Mouse (Mus musculus): ENCODE data around the gene Tbc1d22a. TPM values are rescaled to one million over a fixed set of nuclear protein-coding genes. Genes with fewer than 3 reads are reported as not detected.

Tbc1d22a gene
- polyA plus RNA-seq, 1 experiment from 2014 or later = 9.5 TPM

DNA sequence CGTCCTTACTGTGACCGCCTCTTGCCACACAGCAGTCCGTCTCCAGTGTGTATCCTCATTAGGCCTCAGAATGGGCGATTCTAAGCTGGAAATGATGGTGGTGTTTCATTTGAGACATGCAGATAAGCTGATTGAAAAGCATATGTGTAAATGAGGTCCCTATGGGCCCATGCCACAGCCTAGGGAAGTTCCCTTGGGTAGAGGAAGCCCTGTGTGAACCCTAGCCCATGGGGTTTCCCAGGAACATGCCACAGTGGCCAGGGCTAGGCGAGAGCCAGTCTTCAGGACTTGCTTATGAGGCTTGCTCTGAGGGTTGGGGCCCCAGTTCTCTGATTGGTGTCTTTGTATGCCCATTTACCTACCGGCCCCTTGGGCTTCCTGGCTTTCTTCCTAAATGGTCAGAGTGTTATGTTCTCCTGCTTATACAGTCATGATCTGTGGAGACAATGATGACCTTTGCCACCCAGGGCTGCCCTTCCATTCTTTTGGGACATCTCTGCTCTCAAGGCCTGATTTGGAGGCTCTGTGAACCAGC lies 161.7 kb downstream of the Tbc1d22a start:
- 89% methylated on average over 6 of the region's 6 CpGs for WGBS
- no peak overlapping the region for H3K4me3 ChIP-seq
- no peak overlapping the region for H3K27ac ChIP-seq
- no peaks in the 10 kb centered on the region for H3K9me3 ChIP-seq
- no peaks in the 10 kb centered on the region for H3K4me1 ChIP-seq
- H3K36me3 ChIP-seq = no peaks in the 10 kb centered on the region
- H3K27me3 ChIP-seq (ENCODE audit: insufficient read depth, poor library complexity, severe bottlenecking) = peaks cover 4% of the 10 kb centered on the region; the same call in 1 of the 2 replicates
- DNase-seq (ENCODE audit: low spot score) = no peak

- WGBS = 82% methylated on average over 5 of the region's 5 CpGs
- no peaks in the 10 kb centered on the region for H3K9me3 ChIP-seq
Observed at GRCm38 (mm10) chr15:86383278-86383677, 169.0 kb downstream of the Tbc1d22a start.

DNA sequence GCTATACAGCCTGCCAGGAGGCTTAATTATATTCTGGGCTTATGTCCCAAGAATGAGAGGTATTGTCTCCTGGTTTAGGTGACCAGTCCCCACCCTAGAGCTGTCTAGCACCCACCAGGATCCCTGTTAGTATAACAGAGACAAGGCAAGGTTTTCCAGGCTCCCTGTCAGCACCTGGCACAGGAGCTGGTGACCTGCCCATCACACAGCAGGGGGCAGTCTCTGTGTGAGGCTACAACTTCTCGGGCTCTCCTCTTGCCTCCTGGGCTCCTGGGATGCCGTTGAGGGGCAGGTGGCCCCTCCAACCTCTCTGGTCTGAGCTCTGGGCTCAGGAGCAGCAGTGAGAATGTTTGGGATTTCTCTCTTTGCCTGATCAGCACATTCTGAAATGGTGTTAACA lies 171.2 kb downstream of the Tbc1d22a start:
- 42% methylated on average over 2 of the region's 2 CpGs for WGBS
- no peaks in the 10 kb centered on the region for H3K4me1 ChIP-seq

More at GRCm38 (mm10) chr15:86383278-86383677, 169.0 kb downstream of the Tbc1d22a start:
- Histone ChIP-seq H3K27me3 (ENCODE audit: insufficient read depth, poor library complexity, severe bottlenecking) (peaks cover 10% of the 10 kb centered on the region), H3K36me3 (no peaks in the 10 kb centered on the region), H3K4me1 (no peaks in the 10 kb centered on the region), H3K4me3 (no peak overlapping the region), H3K27ac (no peak overlapping the region)
- no peak for DNase-seq (ENCODE audit: low spot score)

DNA sequence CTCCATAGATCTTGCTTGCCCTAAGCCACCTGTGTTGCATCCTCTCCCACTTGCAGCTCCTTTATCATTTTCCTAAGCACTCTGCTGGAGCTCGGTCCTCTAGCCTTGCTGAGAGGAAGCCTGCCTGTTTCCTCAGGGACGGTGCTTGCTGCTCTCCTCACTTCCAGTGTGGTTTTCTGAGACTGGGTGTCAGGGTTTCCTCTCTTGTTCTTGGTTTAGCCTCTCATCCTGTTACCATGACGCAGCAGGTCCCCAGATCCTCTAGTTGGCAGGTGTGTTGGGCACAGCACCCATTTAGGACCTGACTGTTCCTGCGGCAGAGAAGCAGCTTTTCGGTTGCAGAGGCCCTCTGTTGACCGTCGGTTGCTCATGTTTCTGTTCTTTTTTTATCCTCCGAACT lies 172.1 kb downstream of the Tbc1d22a start:
- no peaks in the 10 kb centered on the region for H3K9me3 ChIP-seq
- DNase-seq (ENCODE audit: low spot score) = no peak
- H3K36me3 ChIP-seq = no peaks in the 10 kb centered on the region
- H3K4me1 ChIP-seq = no peaks in the 10 kb centered on the region
- WGBS = 85% methylated on average over 8 of the region's 8 CpGs
- peaks cover 12% of the 10 kb centered on the region for H3K27me3 ChIP-seq (ENCODE audit: insufficient read depth, poor library complexity, severe bottlenecking)
- H3K27ac ChIP-seq = no peak overlapping the region
- H3K4me3 ChIP-seq = no peak overlapping the region

More for the DNA sequence above, 171.2 kb downstream of the Tbc1d22a start:
- no peak for DNase-seq (ENCODE audit: low spot score)
- Histone ChIP-seq H3K27me3 (ENCODE audit: insufficient read depth, poor library complexity, severe bottlenecking) (peaks cover 10% of the 10 kb centered on the region), H3K9me3 (no peaks in the 10 kb centered on the region), H3K27ac (no peak overlapping the region), H3K4me3 (no peak overlapping the region), H3K36me3 (no peaks in the 10 kb centered on the region)

DNA sequence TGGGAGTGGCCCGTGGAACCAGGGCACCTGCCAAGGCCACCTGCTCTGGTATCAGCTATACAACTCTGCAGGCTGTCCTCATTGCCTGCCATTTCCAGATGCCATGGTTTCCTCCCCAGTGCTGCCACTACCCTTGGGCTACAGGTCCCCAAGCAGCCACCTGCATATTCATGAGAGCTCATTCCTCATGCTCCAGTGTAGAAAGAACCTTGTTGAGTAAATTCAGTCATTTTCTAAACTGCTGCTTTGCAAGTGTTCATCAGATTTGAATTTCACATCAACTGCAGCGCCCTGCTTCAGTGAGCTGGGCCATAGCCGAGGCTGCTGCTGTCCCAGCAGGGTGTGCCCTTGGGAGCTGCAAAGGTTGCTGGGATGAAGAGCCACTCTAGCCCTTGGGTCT lies 174.3 kb downstream of the Tbc1d22a start:
- Histone ChIP-seq H3K4me1 (no peaks in the 10 kb centered on the region), H3K4me3 (no peak overlapping the region), H3K36me3 (no peaks in the 10 kb centered on the region), H3K9me3 (no peaks in the 10 kb centered on the region), H3K27ac (no peak overlapping the region), H3K27me3 (ENCODE audit: insufficient read depth, poor library complexity, severe bottlenecking) (peaks cover 18% of the 10 kb centered on the region)
- 77% methylated on average over 3 of the region's 3 CpGs for WGBS
- DNase-seq (ENCODE audit: low spot score) = no peak

DNA sequence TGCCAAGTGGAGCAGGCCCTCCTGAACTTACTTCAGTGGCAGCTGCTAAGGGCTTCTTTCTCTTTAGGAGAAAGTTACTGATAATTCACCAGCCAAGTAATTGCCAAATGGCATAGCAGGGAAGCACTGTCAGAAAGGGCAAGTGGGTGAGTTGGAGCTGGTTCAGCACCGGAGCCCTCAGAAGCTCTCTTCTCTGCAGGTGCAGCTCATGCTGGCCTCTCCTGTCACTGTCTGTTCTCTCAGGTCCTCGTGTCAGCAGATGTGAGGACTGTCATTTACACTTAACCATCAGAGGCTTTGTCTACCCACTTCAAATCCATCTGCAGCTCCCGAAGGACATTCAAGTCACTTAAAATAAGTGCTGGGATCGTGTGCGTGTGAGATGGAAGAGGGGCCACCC lies 190.6 kb downstream of the Tbc1d22a start:
- DNase-seq (ENCODE audit: low spot score) = no peak
- Histone ChIP-seq H3K27me3 (ENCODE audit: insufficient read depth, poor library complexity, severe bottlenecking) (peaks cover 77% of the 10 kb centered on the region), H3K36me3 (no peaks in the 10 kb centered on the region), H3K9me3 (no peaks in the 10 kb centered on the region), H3K4me1 (peaks cover 27% of the 10 kb centered on the region), H3K27ac (no peak overlapping the region), H3K4me3 (no peak overlapping the region)
- WGBS = 41% methylated on average over 5 of the region's 5 CpGs

GRCm38 (mm10) chr15:86405527-86405926 lies 191.3 kb downstream of the Tbc1d22a start:
- no peak for DNase-seq (ENCODE audit: low spot score)
- H3K27me3 ChIP-seq (ENCODE audit: insufficient read depth, poor library complexity, severe bottlenecking) = peaks cover 77% of the 10 kb centered on the region
- no peaks in the 10 kb centered on the region for H3K9me3 ChIP-seq

DNA sequence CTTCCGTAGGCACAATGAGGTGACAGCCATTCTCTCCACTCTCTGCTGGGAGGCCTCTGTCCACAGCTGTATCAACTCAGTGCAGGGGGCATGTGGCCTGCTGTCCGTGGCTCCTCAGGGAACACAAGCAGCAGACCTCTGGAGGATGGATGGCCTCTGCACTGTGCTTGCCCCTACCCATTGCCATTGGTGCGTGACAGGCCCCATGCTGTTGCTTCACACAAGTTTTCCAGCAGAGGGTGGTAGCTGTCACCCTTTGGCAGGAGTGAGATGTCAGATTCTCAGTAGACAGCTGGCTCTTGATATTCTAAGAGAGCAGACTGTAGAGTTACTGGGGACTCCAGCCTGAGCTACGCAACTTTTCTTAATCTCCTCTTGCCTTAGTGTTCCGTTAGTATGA lies 195.1 kb downstream of the Tbc1d22a start:
- peaks cover 14% of the 10 kb centered on the region for H3K4me1 ChIP-seq
- DNase-seq (ENCODE audit: low spot score) = no peak
- no peaks in the 10 kb centered on the region for H3K36me3 ChIP-seq
- no peak overlapping the region for H3K27ac ChIP-seq
- 53% methylated on average over 5 of the region's 5 CpGs for WGBS
- no peaks in the 10 kb centered on the region for H3K9me3 ChIP-seq
- H3K4me3 ChIP-seq = no peak overlapping the region
- peaks cover 98% of the 10 kb centered on the region for H3K27me3 ChIP-seq (ENCODE audit: insufficient read depth, poor library complexity, severe bottlenecking)

More at GRCm38 (mm10) chr15:86405527-86405926, 191.3 kb downstream of the Tbc1d22a start:
- Histone ChIP-seq H3K4me1 (peaks cover 25% of the 10 kb centered on the region), H3K36me3 (no peaks in the 10 kb centered on the region), H3K4me3 (no peak overlapping the region), H3K27ac (no peak overlapping the region)
- 30% methylated on average over 4 of the region's 4 CpGs for WGBS

- DNase-seq (ENCODE audit: low spot score) = no peak
- H3K9me3 ChIP-seq = no peaks in the 10 kb centered on the region
- H3K4me3 ChIP-seq = no peak overlapping the region
- WGBS = 73% methylated on average over 5 of the region's 5 CpGs
- H3K27ac ChIP-seq = no peak overlapping the region
- H3K36me3 ChIP-seq = no peaks in the 10 kb centered on the region
- peaks cover 92% of the 10 kb centered on the region for H3K27me3 ChIP-seq (ENCODE audit: insufficient read depth, poor library complexity, severe bottlenecking)
- peaks cover 9% of the 10 kb centered on the region for H3K4me1 ChIP-seq
Observed at GRCm38 (mm10) chr15:86411532-86412080, 197.3 kb downstream of the Tbc1d22a start.

DNA sequence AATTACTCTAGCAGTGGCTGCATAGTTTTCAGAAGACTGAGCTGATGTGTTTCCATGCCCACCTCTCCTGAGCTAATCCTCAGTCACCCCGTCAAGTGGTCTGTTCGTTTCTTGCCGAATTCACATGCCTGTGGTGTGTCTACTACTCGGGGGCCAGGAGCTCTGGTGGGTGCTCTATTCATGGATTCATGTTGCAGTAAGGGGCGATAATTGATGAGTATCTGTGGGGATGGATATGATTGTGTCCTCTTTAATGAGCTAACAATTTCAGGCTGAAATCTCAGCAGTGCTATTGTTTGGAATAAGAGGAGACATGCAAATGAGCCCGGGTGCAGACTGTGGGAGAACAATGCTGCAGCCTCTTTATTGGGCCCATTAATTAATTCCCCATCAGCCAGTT lies 201.7 kb downstream of the Tbc1d22a start:
- Histone ChIP-seq H3K36me3 (no peaks in the 10 kb centered on the region), H3K4me3 (no peak overlapping the region), H3K4me1 (peaks cover 9% of the 10 kb centered on the region), H3K27me3 (ENCODE audit: insufficient read depth, poor library complexity, severe bottlenecking) (peaks cover 94% of the 10 kb centered on the region), H3K9me3 (no peaks in the 10 kb centered on the region), H3K27ac (no peak overlapping the region)
- DNase-seq (ENCODE audit: low spot score) = no peak
- WGBS = 75% methylated on average over 6 of the region's 6 CpGs

DNA sequence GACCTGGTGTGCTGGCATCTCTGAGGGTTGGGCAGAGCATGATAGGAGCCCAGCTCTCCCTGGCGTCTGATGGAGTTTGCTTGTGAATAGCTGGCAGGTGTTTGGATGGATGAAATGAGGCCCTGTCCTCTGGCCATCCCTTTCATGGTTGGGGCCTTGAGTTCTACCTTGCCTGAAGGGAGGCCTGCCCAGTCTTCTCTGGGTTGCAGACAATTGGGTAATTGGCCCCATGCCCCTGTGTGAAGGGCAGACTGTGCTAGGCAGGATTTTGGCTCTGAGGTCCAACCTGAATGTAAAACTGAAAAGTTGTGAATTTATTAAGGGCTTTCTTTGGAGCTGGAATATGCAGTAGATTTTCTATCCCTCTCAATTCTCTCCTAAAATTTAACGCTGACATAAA lies 204.2 kb downstream of the Tbc1d22a start:
- no peak overlapping the region for H3K27ac ChIP-seq
- H3K27me3 ChIP-seq (ENCODE audit: insufficient read depth, poor library complexity, severe bottlenecking) = peaks cover 77% of the 10 kb centered on the region
- no peaks in the 10 kb centered on the region for H3K9me3 ChIP-seq
- H3K4me3 ChIP-seq = no peak overlapping the region
- no peak for DNase-seq (ENCODE audit: low spot score)
- H3K4me1 ChIP-seq = peaks cover 7% of the 10 kb centered on the region
- H3K36me3 ChIP-seq = no peaks in the 10 kb centered on the region
- 76% methylated on average over 2 of the region's 2 CpGs for WGBS

DNA sequence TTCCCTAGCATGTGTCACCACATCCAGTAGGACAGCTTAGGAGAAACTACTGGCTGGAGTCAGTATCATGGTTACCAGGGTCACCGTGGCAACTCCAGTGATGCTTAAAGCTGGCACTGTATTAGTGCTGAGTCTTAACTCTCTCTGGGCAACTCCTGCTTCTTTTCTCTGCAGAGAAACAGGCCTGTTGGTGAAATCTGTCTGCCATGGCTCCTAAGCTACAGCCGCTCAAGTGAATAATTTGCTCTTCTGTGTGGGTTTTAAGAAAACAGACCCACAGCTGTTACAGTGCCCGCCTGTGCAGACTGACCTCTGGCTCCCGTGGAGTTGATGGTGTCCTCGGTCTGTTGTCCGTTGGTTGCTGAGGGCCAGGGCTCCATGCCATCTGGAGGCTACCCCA lies 205.4 kb downstream of the Tbc1d22a start:
- Histone ChIP-seq H3K27ac (no peak overlapping the region), H3K27me3 (ENCODE audit: insufficient read depth, poor library complexity, severe bottlenecking) (peaks cover 65% of the 10 kb centered on the region), H3K4me1 (peaks cover 10% of the 10 kb centered on the region; the same call in 1 of the 2 replicates), H3K9me3 (no peaks in the 10 kb centered on the region), H3K36me3 (no peaks in the 10 kb centered on the region), H3K4me3 (no peak overlapping the region)
- 82% methylated on average over 6 of the region's 6 CpGs for WGBS
- no peak for DNase-seq (ENCODE audit: low spot score)

DNA sequence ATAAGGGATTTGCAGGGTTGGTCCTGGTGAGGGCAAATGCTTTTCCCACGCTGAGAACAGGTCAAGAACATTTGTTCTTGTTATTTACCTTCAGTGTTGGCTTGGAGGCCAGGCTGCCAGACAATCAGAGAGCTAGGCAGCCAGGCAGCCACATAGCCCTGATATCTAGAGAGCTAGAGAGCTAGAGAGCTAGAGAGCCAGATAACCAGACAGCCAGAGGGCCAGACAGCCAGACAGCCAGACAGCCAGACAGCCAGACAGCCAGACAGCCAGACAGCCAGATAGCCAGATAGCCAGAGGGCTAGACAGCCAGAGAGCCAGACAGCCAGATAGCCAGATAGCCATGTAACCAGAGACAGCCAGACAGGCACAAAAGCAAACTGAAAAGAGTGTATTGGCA lies 208.6 kb downstream of the Tbc1d22a start:
- Histone ChIP-seq H3K9me3 (no peaks in the 10 kb centered on the region), H3K27me3 (ENCODE audit: insufficient read depth, poor library complexity, severe bottlenecking) (peaks cover 45% of the 10 kb centered on the region), H3K36me3 (no peaks in the 10 kb centered on the region), H3K4me1 (peaks cover 37% of the 10 kb centered on the region), H3K27ac (no peak overlapping the region), H3K4me3 (no peak overlapping the region)
- peak; percentile 89 for DNase-seq (ENCODE audit: low spot score)
- WGBS = 37% methylated on average over 1 of the region's 1 CpGs

DNA sequence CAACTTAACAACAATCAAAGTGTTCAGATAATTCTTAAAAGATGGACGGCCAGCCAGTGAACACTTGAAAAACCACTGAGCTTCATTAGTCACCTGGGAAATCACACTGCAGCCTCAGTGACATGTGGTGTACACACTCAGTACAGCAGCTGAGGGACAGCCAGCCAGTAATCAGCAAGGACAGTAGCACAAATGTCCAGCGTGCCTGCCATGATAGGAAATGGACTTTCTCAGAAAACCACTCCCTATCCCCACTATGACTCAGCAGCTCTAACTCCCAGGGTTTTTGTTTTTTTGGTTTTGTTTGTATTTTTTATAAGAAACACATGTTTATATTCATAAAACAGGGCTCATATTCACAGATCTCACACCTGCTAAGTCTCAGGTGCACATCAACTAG lies 209.6 kb downstream of the Tbc1d22a start:
- Histone ChIP-seq H3K27ac (no peak overlapping the region; the same call in 1 of the 2 replicates), H3K27me3 (ENCODE audit: insufficient read depth, poor library complexity, severe bottlenecking) (peaks cover 43% of the 10 kb centered on the region), H3K4me3 (no peak overlapping the region), H3K4me1 (peaks cover 37% of the 10 kb centered on the region), H3K36me3 (no peaks in the 10 kb centered on the region), H3K9me3 (no peaks in the 10 kb centered on the region)
- 38% methylated on average over 2 of the region's 2 CpGs for WGBS
- peak; percentile 86 for DNase-seq (ENCODE audit: low spot score)
